Mouse (Mus musculus) common myeloid progenitor, adult 5-6 weeks (primary cell): ENCODE measurements around the gene Sumo2. TPM values are rescaled to one million over a fixed set of nuclear protein-coding genes. Genes with fewer than 3 reads are reported as not detected.
"Not testable (repeated sequence)": the region's sequence is repeated elsewhere in the genome, so short reads cannot be mapped to it uniquely, and the experiment has no call there.

Source experiments
- ATAC-seq: replicated peaks from 2 replicates; pipeline ENCODE4 v1.8.0; 2016; ENCODE audit warnings: low read depth, mild to moderate bottlenecking, moderate TSS enrichment, inconsistent platforms; ENCODE audit not compliant: poor library complexity, severe bottlenecking
- total RNA-seq: library from RNA; stranded (forward); fragments of 200-1000, 187-1606 nt; gene quantifications from 2 replicates; pipeline ENCODE4 v1.2.3, GENCODE M21; 2017

Gene Sumo2
- total RNA-seq, 1 experiment from 2014 or later: 592 TPM

DNA sequence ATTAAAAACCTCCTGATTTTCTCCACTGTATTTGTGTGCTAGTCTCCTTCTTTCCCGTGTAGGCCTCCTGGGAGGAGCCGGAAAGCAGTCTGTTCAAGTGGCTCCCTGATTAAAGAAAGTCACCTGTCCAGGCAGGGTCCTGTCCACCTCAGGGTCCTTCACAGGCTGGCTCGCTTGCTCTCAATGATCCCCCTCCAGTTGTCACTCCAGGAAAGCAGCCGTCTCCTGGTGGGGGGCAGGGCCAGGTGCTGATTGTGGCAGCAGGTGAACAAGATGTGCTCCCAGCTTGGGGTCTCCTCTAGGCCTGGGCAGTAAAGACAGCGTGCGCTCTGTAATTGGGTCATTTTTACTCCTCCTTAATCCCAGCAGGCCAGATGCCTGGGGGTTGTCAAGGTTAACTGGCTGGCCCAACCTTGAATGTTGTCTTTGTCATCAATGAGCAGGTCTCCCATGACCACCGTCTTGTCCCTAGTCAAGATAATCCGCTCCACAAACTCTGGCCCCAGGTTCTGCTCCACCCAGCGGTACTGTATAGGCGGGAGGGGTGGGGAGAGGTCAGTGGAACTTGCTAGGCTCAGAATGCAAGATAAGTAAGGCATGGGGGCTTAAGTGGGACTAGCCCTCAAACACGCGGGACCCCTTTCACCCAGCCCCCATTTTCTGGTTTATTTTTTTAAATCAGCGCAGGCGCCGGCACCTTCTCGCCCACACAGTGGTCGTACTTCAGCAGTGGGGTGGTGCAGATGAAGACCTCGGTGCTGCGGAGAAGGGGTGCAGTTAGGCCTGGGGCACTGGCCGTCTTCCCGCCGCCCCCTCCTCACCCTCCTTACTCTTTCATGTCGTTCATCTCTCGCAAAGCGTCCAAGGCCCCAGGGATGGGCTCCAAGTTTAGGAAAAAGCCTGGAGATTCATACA lies 45.4 kb downstream of the Sumo2 start:
- no peak for ATAC-seq

DNA sequence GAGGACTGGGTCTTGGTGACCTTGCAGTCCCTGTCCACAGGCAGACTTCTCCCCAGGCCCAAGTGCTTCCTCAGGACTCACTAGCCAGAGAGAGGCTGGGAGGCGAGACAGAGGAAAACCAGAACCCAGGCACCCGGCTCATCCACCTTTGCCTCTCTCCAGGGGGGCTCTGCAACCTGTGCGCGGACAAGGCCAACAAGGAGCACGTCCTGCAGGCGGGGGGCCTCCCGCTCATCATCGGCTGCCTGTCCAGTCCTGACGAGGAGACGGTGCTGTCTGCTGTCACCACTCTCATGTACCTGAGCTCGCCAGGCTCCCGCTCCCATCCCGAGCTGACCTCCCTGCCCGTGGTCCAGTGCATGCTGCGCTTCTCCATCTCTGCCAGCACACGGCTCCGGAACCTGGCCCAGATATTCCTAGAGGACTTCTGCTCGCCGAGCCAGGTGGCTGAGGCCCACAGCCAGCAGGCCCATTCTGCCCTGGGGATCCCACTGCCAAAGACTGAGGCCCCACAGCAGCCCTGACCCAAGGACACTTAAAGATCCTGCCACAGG lies 47.4 kb downstream of the Sumo2 start:
- no peak for ATAC-seq

DNA sequence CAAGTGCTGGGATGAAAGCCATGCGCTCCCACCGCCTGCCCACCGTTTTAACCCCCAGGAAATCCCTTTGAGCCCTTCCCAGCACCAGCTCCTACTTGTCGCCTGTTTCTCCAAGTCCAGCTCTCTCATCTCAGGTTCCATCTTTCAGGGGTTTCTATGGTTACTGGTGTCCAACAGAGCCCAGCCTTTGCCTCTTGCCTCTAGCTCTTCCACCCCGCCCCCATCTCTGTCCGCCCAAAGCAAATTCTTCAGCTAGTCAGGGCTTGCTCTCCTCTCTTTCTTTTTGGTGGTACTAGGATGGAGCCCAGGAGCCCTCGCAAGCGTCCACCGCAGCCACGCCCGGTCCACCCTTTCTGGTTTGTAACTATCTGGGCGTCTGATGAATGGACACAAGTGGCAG lies 50.9 kb downstream of the Sumo2 start:
- no peak for ATAC-seq

DNA sequence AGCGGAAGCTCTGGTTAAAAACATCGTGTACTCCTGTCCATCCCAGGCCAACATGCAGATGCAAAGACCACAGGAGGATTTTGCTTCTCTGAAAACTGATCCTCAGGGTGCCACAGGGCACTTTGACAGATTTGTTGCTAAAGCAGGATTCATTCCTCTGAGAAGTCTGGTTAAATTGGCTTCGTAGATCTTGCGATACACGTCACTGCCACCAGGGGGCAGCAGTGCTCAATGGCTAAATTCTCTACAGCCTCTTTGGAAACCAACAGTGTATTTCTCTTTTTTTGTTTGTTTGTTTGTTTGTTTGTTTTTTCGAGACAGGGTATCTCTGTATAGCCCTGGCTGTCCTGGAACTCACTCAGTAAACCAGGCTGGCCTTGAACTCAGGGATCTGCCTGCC lies 52.4 kb downstream of the Sumo2 start:
- peak; percentile 83 for ATAC-seq

DNA sequence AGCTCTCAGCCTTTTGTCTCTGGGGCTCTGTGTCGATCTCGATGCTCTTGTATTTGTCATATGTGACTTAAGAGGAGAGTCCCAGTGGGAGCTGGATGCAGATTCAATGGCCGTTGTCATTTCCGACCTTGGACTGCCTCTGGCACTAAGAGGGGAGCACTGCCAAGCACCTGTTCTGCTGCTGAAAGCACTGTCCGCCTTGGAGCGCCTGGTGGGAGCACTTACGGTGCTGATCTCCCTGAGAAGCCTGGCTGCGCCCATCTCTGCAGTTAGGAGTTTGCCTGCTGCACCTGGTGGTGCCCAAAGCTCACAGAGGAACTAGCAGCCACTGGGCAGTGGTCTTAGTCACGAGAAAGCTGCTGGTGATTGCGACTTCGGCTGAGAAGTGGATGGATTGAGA lies 52.8 kb downstream of the Sumo2 start:
- no peak for ATAC-seq

DNA sequence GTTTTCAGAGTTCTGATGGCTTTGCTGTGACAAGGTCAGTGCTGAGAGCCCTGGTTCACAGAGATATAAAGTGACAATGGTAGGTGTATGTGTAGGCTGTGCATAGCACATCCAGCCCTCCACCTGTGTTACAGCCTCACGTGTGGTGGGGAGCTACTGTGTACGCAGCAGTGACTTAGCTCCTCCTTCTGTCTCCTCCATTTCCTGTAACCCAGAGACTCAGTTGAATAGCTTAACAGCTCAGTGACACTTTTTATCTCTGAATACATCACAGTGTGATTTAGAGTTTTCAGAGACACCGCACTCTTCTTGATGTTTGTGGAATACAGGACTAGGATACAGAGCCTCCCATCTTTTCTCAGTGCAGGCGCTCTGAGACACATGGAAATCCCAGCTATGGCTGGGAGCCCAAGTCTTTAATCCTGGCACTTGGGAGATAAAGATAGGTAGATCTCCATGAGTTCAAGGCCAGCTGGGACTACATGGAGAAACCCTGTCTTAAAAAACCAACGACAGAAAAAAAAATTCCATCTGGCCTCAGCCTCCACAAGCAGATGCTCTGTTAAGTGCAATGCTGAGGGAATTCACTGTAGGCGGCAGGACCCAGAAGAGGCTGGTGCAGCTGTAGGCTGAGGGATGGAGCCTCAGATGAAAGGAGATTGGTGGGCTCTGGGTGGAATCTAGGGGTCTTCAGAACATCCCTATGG lies 54.4 kb downstream of the Sumo2 start:
- ATAC-seq: no peak

- ATAC-seq: no peak
These were observed 57.7 kb downstream of the Sumo2 start for GRCm38 (mm10) chr11:115478296-115478938.

- ATAC-seq: not testable (repeated sequence)
These were observed 58.7 kb downstream of the Sumo2 start for GRCm38 (mm10) chr11:115477388-115477787.

DNA sequence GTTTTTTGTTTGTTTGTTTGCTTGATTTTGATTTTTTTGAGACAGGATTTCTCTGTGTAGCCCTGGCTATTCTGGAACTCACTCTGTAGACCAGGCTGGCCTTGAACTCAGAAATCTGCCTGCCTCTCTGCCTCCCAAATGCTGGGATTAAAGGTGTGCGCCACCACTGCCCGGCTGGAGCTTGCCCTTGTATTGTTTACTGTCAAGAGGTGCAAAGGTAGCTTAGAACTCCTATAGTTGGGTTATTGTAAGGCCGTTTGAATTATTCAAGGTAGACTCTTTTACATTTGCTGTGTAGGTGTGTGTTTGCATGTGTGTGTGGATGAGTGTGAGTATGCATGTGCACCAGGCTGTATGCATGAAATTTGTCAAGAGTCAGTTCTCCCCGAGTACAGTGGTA lies 59.4 kb downstream of the Sumo2 start:
- not testable (repeated sequence) for ATAC-seq

DNA sequence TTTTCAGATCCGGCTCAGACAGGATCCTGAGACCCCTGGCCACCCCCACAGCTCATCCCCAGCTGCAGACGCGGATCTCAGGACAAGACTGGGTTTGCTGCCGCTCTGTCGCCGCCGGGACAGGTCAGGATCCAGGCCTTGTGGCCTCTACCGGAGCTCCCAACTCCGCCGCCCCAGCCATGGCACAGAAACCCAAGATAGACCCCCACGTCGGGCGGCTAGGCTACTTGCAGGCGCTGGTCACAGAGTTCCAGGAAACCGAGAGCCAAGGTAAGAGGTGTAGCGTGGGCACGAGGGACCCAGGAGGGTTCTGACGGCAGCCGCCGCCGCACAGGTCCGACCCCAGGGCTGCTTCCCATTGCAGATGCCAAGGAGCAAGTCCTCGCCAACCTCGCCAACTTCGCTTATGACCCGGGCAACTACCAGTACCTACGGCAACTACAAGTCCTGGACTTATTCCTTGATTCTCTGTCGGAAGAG lies 60.3 kb downstream of the Sumo2 start:
- no peak for ATAC-seq

- ATAC-seq: peak; percentile 88
These were observed 60.9 kb downstream of the Sumo2 start, which contains the start of gene Armc7 for GRCm38 (mm10) chr11:115475025-115475757. TSS of gene Armc7 (plus strand) at chr11:115475667.

GRCm38 (mm10) chr11:115473626-115474275 lies 62.3 kb downstream of the Sumo2 start:
- peak; percentile 78 for ATAC-seq

Other genes starting within 250 kb of the Sumo2 start
- 0.73 and 1.6 TPM in 2 replicates for gene Fads6, start 238.6 kb downstream of the Sumo2 start, total RNA-seq
- gene Otop2, start 229.1 kb downstream of the Sumo2 start, total RNA-seq: not detected in 2 replicates
- not detected in 2 replicates for gene Ush1g, start 214.2 kb downstream of the Sumo2 start, total RNA-seq
- not detected in 2 replicates for gene Otop3, start 201.5 kb downstream of the Sumo2 start, total RNA-seq
- gene Hid1, start 168.5 kb downstream of the Sumo2 start, total RNA-seq: 1.9 TPM in 1 of 2 replicates, not detected in the other
- 0.18 TPM in 1 of 2 replicates, not detected in the other for gene Cdr2l, start 154.4 kb downstream of the Sumo2 start, total RNA-seq
- gene Mrpl58, start 132.5 kb downstream of the Sumo2 start, total RNA-seq: 67.7 and 94.1 TPM in 2 replicates
- gene Atp5h, start 116.3 kb downstream of the Sumo2 start, total RNA-seq: 531 and 684 TPM in 2 replicates
- gene Kctd2, start 116.1 kb downstream of the Sumo2 start, total RNA-seq: 12.3 and 15.4 TPM in 2 replicates
- gene Trim80, start 95.7 kb downstream of the Sumo2 start, total RNA-seq: not detected in 2 replicates
- not detected in 2 replicates for gene Slc16a5, start 73.8 kb downstream of the Sumo2 start, total RNA-seq
- 4.2 and 6.5 TPM in 2 replicates for gene Armc7, start 60.6 kb downstream of the Sumo2 start, total RNA-seq
- gene Nt5c, start 44.4 kb downstream of the Sumo2 start, total RNA-seq: 92.2 and 98.6 TPM in 2 replicates
- gene Jpt1, start 21.9 kb downstream of the Sumo2 start, total RNA-seq: 152 and 171 TPM in 2 replicates
- gene Nup85, start 28.2 kb upstream of the Sumo2 start, total RNA-seq: 147 and 175 TPM in 2 replicates
- 31.7 and 39.0 TPM in 2 replicates for gene Mrps7, start 67.6 kb upstream of the Sumo2 start, total RNA-seq
- 21.3 and 38.2 TPM in 2 replicates for gene Gga3, start 67.8 kb upstream of the Sumo2 start, total RNA-seq
- 20.3 and 26.9 TPM in 2 replicates for gene Mif4gd, start 76.7 kb upstream of the Sumo2 start, total RNA-seq
- 22.3 and 28.1 TPM in 2 replicates for gene Slc25a19, start 92.0 kb upstream of the Sumo2 start, total RNA-seq
- 34.7 and 53.5 TPM in 2 replicates for gene Grb2, start 172.3 kb upstream of the Sumo2 start, total RNA-seq
- 18.3 and 23.2 TPM in 2 replicates for gene Tmem94, start 229.2 kb upstream of the Sumo2 start, total RNA-seq